12 mouse cellular contexts compared by ENCODE assay signal in the genomic region with DNA sequence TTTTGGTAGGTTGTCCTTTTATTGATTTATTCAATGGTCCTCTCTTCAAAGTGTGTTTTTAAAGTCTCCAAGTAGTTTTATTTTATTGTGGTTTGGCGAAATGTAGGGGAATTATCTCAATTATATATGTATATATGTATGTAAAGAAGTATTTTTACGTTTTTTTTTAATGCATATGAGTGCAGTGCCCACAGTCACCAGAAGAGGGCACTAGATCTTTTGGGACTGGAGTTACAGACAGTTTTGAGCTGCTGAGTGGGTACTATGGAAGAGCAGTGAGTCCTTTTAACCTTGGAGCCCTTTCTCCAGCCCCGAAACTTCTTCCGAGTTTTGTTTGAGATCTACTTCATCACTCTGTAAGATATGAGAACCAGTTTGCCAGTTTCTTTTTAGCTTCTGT. TPM values are rescaled to one million over a fixed set of nuclear protein-coding genes. Genes with fewer than 3 reads are reported as not detected.
DNase-seq lines count a peak whose midpoint lies in the region; ATAC-seq and TF ChIP-seq lines count a peak whose summit lies in the region.
"Had no signal": no experiment of that assay in that cellular context is flagged by ENCODE, and none has a peak within 500 bp of the region (broad histone marks: within the 10 kb centered on the region; RNA-seq: fewer than 3 reads in every experiment).

No protein-coding gene starts in this region.

- no peak overlapping the region for H3K4me2 ChIP-seq in kidney, postnatal 0 days (ENCODE audit: low read length)
- no peak overlapping the region for H3K4me2 ChIP-seq in kidney, embryonic 14.5 days (replicated peaks; ENCODE audit: low read depth, low read length)

- H3K36me3 ChIP-seq in kidney, postnatal 0 days (ENCODE audit: insufficient read depth, low read length): no peaks in the 10 kb centered on the region
- H3K36me3 ChIP-seq in kidney, embryonic 14.5 days (ENCODE audit: control insufficient read depth, insufficient read depth, low read length): no peaks in the 10 kb centered on the region

- peak; percentile 9 to 22 for DNase-seq in cerebellum, postnatal 10 days
- DNase-seq in kidney, postnatal 0 days (ENCODE audit: low spot score): no peak
- peak; percentile 4 for DNase-seq in urinary bladder, postnatal 25 days (ENCODE audit: low spot score)
- DNase-seq in urinary bladder, adult 18-20 months (ENCODE audit: low spot score in 2 of 2): no peak
- no peak for DNase-seq in spleen, adult 12 weeks (ENCODE audit: low spot score)
- DNase-seq in left cerebral cortex, postnatal 14 days (ENCODE audit: low spot score in 2 of 2): no peak
- DNase-seq: adrenal gland, postnatal 14 days; left cerebral cortex, postnatal 4 days had no signal

- no peak overlapping the region for H3K9ac ChIP-seq in kidney, postnatal 0 days (ENCODE audit: low read depth, low read length)
- H3K9ac ChIP-seq in kidney, embryonic 14.5 days (ENCODE audit: low read depth, low read length): no peak overlapping the region

- peak; percentile 55 for TF ChIP-seq CTCF in kidney, postnatal 0 days (IDR thresholded peaks at IDR 0.05; ENCODE audit: low read depth)

- no peak overlapping the region for H3K27ac ChIP-seq in kidney, postnatal 0 days
- no peak overlapping the region for H3K27ac ChIP-seq in kidney, embryonic 14.5 days (ENCODE audit: low read depth, low read length)

- no peaks in the 10 kb centered on the region for H3K27me3 ChIP-seq in kidney, postnatal 0 days (ENCODE audit: insufficient read depth, low read length)
- H3K27me3 ChIP-seq in kidney, embryonic 14.5 days (ENCODE audit: control insufficient read depth, insufficient read depth, low read length): no peaks in the 10 kb centered on the region

- intact Hi-C loops in left cerebral cortex, postnatal 14 days (cut with DNase I): no loop called here

- no peaks in the 10 kb centered on the region for H3K4me1 ChIP-seq in kidney, postnatal 0 days (replicated peaks; ENCODE audit: insufficient read depth, low read length)
- H3K4me1 ChIP-seq in kidney, embryonic 14.5 days (ENCODE audit: control insufficient read depth, insufficient read depth, low read length): no peaks in the 10 kb centered on the region

- ATAC-seq in cerebellum, adult (ENCODE audit: insufficient number of reproducible peaks, low FRiP score, low TSS enrichment): no peak
- no peak for ATAC-seq in kidney, postnatal 0 days (replicated peaks; ENCODE audit: low FRiP score, low read depth)
- ATAC-seq in kidney, embryonic 14.5 days (ENCODE audit: low FRiP score, low TSS enrichment): no peak
- ATAC-seq: intestine, embryonic 16.5 days had no signal

- 59% methylated on average over 4 of the region's 4 CpGs for WGBS in kidney, postnatal 0 days
- WGBS in kidney, embryonic 14.5 days: 55% methylated on average over 4 of the region's 4 CpGs

- H3K4me3 ChIP-seq in kidney, postnatal 0 days (replicated peaks; ENCODE audit: low read depth, low read length): no peak overlapping the region
- no peak overlapping the region for H3K4me3 ChIP-seq in kidney, embryonic 14.5 days (ENCODE audit: low read length)

- H3K9me3 ChIP-seq in kidney, postnatal 0 days (replicated peaks; ENCODE audit: low read length): no peaks in the 10 kb centered on the region
- no peaks in the 10 kb centered on the region for H3K9me3 ChIP-seq in kidney, embryonic 14.5 days (ENCODE audit: control insufficient read depth, low read length)

RNA-seq across cellular contexts. Expression of a gene that starts 59.5 kb away (rescaled TPM):
- 33.0 and 35.4 TPM in 2 replicates for polyA plus RNA-seq in kidney, postnatal 0 days (2015; fragmentation: Nextera tagmentation; extraction: Ambion mirVana)
- polyA plus RNA-seq in kidney, embryonic 14.5 days (2014; fragmentation: Nextera tagmentation; extraction: Ambion mirVana): 39.5 and 42.5 TPM in 2 replicates
- total RNA-seq in left cerebral cortex, postnatal 14 days (2021): under 1 TPM; 0.32 to 0.53 TPM
- total RNA-seq: megakaryocyte-erythroid progenitor cell, adult 5-6 weeks had no signal

Comparison
In these comparisons a context has a peak if more than half of its experiments do, and no peak if none do; other contexts are left out.
1. DNase-seq: peak in cerebellum, postnatal 10 days (2 of 2) and urinary bladder, postnatal 25 days (single experiment); none in kidney, postnatal 0 days (single experiment), urinary bladder, adult 18-20 months (0 of 2), spleen, adult 12 weeks (single experiment) and left cerebral cortex, postnatal 14 days (0 of 2).